Mouse (Mus musculus) retina, adult 2 months (tissue): ENCODE results near the gene Cphx2.
"Not testable (repeated sequence)": the region's sequence is repeated elsewhere in the genome, so short reads cannot be mapped to it uniquely, and the experiment has no call there.

Experiments
- DNase-seq: peaks from one replicate; pipeline ENCODE4 v3.0.0-alpha.2; 2012; ENCODE audit warnings: low read depth, low spot score

Cphx2 gene

DNA sequence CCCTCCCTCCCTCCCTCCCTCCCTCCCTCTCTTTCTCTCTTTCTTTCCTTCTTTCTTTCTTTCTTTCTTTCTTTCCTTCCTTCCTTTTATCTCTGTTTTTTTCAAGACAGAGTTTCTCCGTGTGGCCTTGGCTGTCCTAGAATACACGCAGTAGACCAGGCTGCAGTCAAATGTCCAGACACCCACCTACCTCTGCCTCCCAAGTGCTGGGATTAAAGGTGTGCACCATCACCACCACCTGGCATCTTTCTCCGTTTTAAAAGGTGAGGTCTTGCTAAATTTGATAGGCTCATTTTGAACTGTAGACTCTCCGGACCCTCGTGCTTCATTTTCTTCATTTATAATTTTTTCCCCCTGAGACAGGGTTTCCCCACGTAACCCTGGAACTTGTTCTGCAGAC lies at the start of gene Cphx2:
Gene Cphx2, plus strand, starts transcription at position 301 of the 400 bp plus-strand sequence.
- not testable (repeated sequence) for DNase-seq

DNA sequence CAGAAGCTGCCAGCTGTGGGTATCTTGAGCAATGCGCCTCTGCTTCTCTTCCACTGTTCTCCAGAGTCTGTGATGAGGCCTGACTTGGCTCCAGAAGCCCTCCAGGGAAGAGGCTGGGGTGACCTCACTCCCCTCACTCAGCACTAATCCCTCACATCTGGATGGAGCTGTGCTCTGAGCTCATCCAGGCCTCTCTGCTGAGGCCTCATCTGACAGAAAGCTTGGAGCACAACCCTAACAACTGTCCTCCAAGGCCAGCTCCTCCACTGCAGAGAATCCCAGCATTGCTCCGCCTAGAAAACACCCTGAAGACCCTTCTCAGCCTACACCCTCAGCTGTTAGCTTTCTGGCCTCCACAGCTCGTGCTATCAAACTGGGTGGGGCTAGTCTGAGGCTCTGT lies 47.0 kb upstream of the Cphx2 start:
- not testable (repeated sequence) for DNase-seq

DNA sequence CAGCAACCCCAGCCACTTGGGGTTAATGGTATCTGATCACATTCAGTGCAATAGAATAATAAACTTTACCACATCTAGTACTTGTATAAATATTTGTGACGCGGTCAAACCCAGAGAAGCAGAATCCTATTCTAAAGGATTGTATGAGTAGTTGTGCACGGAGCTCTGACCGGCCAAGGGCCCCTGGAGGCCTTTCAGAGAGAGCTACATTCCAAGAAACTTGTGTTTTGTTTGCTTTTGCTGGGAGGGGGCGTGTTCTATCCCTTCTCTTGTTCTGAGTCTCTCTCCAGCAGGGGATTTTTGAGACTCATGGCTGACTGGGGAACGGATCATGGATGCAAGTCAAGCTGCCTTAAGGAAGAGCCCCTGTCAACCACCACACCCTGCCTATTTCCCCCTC lies 45.9 kb upstream of the Cphx2 start:
- not testable (repeated sequence) for DNase-seq

DNA sequence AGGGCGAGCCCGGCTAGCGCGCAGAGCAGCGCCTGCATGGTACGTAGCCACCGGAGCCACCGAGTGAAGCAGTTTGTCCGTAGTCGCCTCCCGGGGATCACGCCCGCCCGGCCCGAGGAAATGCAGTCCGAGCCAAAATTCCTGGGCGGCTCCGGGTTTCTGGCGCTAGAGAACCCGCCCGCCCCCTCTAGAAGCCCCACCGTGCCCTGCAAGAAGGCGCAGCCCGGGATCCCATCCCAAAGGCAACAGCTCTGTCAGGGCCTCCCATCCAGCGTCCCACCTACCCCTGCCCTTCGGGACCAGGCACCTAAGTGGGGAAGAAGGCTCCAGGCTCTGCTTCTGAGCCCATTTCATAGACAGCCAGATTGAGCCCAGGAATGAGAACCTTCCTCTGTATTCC lies 38.7 kb upstream of the Cphx2 start, which contains the start of gene Gm9780:
Gene Gm9780, minus strand, starts transcription at position 101 of the 400 bp plus-strand sequence.
- DNase-seq = not testable (repeated sequence)

DNA sequence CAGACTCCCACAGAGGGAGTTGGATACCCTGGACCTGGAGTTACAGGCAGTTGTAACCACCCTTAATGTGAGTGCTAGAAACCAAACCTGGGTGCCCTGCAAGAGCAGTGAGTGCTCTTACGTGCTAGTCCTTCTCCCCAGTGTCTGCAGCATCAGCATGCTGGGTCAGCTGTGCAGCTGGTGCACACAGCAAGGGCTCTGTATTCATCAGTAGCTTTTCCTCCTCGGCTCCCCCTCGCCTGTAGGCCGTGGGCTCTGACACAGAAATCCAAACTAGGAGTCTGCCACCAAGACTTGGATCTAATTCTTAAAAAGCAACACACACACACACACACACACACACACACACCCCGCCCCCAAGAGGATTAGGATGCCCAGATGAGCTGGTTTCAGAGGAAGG lies 36.3 kb upstream of the Cphx2 start:
- not testable (repeated sequence) for DNase-seq

DNA sequence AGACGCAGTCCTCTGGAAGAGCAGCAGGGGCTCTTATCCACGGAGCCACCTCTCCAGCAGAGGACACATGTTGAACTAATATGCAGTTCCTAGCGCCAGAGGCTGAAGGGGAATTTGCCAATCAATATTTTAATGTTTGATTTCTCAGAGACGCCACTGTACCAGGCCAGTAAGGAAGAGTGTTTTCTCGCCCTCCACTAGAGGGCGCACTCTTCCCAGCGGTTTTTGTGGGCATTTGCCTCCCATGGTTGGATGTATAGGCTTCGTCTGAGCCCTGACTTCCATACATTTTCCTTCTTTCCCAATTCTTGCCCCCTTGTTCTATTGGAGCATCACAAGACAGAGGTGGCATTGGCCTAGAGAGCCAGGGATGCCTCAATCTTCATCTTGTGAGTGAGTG lies 34.3 kb upstream of the Cphx2 start:
- DNase-seq = not testable (repeated sequence)

DNA sequence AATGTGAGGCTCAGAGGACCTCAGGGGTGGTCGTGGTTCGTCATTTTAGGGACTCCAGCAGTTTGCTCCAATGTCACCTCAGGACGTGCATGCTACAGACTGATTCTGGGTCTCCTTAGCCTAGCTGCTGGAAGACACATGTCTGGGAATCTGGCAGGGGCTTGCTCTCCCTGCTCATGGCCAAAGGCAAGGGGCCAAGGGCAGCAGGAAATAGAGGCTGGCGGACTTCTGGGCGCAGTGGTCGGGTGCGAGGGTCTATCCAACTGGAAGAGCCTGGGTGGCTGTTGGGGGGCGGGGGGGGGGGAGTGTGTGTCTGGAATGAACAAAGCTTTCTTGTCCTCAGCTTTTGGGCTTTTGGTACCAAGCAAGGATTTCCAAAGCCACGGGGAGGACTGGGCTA lies 32.5 kb upstream of the Cphx2 start:
- DNase-seq = not testable (repeated sequence)

DNA sequence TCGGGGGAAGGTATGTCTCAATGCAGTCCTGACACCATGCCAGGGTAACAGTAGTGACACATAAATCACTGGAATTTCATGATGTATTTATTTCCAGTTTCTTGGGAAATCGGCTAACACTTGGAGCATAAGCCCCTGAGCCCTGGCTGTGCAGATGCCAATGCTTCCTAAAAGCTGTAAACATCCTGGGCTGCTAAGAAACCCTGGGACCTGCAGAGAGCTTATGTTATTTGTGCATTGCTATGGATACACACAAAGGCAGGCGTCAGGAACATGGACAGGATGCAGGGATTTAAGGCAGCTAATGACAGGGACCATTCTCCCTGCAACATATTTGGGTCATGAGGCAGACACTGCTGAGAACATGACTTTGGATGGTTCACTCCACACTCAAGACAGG lies 23.1 kb upstream of the Cphx2 start:
- DNase-seq = not testable (repeated sequence)

DNA sequence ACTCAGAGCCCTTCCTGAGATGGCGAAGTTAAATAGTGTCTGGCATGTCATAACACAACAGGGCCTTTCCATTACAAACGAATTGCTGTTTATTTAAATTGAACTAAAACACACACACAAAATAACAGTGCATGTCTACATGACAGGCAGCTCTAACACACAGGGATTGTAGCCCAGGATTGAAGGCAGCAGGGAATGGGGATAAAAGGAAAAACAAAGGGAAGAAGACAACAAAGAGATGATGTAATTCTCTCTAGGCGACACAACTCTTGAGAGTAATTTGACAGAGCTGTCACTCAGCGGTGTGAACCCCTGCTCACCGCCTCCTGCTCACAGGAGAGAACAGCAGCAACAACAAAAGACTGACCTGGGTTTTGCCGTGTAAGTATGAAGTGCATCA lies 22.0 kb upstream of the Cphx2 start:
- not testable (repeated sequence) for DNase-seq

DNA sequence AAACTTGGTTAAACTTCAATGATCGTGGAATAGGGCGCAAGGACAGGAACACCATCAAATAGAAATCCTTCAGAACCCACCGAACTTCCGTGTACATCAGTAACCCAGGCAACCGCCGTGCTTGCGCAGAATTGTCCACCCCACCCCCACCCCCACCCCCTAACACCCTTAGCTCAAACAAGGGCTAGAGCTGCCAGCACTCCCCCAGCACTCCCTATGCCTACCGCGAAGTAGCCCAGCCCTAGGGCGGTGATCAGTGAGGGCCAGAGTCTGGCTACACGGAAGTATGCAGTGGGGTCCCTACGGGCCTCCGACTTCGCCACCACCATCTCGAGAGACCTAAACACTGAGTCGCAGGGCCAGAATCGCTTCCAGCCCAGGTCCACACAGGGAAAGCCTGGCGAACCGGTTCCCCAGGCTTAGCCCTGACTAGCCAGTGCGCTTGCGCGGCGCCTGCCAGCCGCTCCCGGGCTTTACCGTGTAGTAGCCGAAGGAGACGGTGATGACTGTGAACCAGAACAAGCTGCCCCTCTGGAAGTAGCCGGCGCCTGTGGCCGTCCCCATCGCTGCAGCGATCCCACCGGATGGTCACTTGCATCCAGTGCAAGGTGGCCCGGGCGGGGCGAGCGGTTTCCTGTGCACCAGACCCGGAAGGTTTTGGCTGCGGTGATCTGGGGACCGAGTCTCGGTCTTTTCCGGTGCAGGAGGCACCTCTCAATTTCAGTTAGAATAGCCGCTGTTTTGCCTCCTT lies 14.6 kb upstream of the Cphx2 start:
- DNase-seq = not testable (repeated sequence)

DNA sequence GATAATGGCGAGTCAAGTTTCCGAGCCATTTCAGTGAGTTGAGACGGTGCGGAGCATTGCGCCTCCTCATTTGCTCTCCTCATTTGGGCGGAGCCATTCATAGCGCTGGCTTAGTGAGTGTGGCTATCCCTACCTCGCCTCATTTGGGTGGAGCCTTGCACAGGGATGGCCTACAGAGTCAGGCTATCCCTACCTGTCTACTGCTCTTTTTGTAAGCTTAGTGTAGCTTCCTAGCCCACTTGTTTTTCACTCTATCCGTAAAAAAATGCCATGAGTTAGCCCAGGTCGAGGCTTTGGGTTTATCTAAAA lies 14.0 kb upstream of the Cphx2 start, which contains the start of gene Tmem254c:
Gene Tmem254c, minus strand, starts transcription at position 31 of the 309 bp plus-strand sequence.
- not testable (repeated sequence) for DNase-seq

DNA sequence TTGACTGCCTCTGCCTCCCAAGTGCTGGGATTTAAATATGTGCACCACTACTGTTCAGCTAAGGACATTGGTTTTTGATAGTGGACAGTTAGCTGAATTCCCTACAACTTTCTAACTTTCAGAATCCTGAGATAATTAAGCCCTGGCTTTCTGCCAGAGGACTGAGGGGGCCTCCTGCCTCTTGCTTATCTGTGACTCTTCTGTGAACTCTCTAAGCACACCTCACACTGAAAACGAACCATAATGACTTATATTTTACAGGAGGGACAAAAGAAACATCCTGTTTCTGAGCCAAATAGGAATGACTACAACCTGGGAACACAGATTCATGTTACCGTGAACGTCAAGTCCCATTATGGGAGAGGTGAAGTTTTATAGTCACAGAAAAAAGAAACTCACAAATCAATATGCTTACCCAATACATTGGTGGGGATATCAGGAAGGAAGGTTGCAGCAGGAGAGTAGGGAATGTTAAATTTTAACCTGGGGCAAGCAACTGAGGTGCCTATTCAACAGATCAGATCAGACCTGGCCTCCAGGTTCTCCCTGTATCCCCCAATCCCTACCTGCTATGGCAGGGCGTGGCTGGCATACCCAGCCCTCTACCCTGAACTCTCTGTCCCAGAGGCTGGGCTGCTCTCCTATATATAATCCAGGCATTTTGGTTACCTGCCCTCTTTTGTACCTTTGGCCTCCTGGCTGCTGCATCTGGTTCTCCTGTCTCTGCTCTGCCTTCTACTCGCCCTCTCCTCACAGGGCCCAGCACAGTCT lies 4.5 kb upstream of the Cphx2 start:
- not testable (repeated sequence) for DNase-seq

DNA sequence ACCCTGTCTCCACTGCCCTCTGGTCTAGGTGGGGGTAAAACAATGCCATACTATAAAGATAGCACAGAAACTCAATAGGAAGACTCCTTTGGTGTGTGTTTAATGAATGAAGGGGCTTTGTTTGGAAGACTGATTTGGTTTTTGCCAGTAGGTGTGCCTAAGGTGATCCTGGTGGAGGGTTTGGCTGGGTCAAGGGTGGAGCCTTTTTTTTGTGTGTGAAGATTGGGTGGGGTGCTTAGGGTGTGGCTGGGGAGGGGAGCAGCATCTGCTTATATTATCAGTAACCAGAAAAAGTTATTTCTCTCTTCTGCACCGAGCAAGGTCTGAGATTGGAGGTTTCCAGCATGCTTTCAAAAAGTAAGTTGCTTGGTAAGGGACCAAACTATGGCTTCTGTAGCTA lies 681 bp downstream of the Cphx2 start, which contains the start of gene Cphx3:
Gene Cphx3, plus strand, starts transcription at position 301 of the 400 bp plus-strand sequence.
- not testable (repeated sequence) for DNase-seq

DNA sequence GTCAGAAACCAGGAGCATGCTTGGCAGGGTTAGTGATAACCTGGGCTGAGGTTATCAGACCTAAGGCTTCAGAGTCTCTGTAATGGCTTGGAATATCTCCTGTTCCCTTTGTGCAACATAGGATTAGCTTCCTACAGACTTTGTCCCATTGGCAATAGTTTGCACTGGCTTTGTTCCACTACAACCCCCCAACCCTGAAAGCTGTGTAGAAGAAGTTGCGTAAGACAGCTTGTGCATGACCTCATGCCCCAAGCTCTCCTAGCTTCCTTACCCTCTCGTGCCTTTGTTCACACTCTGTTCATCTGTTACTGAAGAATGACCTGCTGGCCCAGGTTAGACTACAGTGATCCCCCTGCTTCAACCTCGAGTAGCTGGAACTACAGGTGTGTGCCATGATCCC lies 16.3 kb downstream of the Cphx2 start:
- not testable (repeated sequence) for DNase-seq

DNA sequence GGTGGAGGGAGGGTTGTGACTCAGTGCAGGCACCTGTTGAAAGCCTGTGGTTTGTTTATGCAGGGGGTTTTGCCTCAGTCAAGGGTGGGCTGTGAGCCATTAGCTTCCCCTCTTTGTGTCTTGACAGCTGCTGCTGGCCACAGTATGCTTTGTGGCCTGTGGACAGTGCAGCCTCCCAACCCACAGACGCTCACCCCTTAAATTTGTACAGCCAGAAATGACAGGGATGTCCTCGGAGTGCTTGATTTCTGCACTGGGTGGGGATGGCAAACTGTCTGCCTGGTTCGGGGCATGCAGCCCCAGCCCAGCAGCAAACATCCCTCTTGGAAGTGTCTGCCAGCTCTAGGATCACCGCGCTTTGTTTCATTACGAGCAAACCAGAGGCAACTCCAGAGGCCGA lies 36.8 kb downstream of the Cphx2 start, which contains the start of gene Duxbl2:
Gene Duxbl2, plus strand, starts transcription at position 200 of the 400 bp plus-strand sequence.
- DNase-seq = not testable (repeated sequence)

DNA sequence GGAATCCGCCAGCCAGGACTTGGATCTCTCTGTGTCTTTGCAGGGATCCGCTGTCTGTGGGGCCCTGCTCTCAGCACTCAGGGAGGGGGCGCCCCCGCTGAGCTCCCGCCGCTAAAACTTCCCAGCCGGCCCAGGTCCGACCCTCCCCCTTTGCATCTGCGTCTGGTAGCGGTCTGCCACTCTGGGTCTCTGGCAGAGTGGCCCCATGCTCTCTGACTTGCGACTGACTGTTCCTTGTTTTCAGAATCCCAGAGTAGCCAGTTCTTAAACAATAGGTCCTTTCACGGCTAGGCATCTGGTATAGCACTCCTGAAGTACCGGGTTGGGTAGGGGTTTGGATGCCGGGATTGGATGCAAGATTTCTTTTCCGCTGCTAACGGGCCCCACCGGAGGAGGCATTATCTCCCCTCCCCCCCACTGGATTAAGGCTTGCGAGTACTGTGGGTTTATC lies 37.3 kb downstream of the Cphx2 start:
- DNase-seq = not testable (repeated sequence)

DNA sequence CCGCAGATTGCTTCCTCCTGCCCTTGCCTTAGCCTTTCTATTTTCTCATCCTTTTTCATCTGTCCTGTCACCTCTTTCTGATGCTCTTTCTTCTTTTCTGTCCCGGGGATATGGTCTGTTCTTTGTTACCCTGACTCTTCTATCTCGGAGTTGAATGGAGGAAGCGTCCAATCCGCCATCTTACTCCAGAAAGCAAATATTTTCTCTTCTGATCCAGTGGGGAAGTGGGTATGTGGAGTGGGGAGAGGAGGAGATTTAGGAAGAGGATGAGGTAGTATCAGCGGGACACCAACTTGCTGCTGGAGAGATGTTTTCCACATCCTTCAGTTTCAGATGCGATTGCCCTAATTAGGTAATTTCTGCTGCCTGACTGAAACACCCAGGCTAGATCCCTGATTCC lies 37.8 kb downstream of the Cphx2 start:
- not testable (repeated sequence) for DNase-seq
